Mouse (Mus musculus) adrenal gland, adult 2 months (tissue): ENCODE results near the gene Trex1. TPM values are rescaled to one million over a fixed set of nuclear protein-coding genes. Genes with fewer than 3 reads are reported as not detected.

ENCODE experiments used
- DNase-seq: peaks from one replicate; pipeline ENCODE4 v3.0.0; 2021
- polyA plus RNA-seq: library from polyadenylated mRNA; depleted of rRNA; stranded (reverse); fragments of >200 nt; gene quantifications from 2 replicates; pipeline ENCODE4 v1.2.3, GENCODE M21; 2012; rRNA removed
- total RNA-seq, 2 experiments: library from RNA; stranded (reverse); gene quantifications; 2 replicates each; pipeline ENCODE4 v1.2.3; 2021

Trex1 gene
- total and polyA plus RNA-seq, 3 experiments, result 19.5 to 129 (median 28.2) TPM

- no peak for DNase-seq
Measured at GRCm38 (mm10) chr9:109016973-109017604, 42.4 kb downstream of the Trex1 start.

GRCm38 (mm10) chr9:109015397-109015796 is 44.1 kb downstream of the Trex1 start:
- DNase-seq, result no peak

GRCm38 (mm10) chr9:109010316-109010690 is 49.2 kb downstream of the Trex1 start:
- DNase-seq, result no peak

- DNase-seq, result no peak
Measured at GRCm38 (mm10) chr9:109009636-109010315, 49.8 kb downstream of the Trex1 start.

- no peak for DNase-seq
Measured at GRCm38 (mm10) chr9:109008994-109009635, 50.4 kb downstream of the Trex1 start.

GRCm38 (mm10) chr9:109008081-109008480 is 51.5 kb downstream of the Trex1 start:
- no peak for DNase-seq

Other genes starting within 250 kb of the Trex1 start
- gene Celsr3, start 233.4 kb downstream of the Trex1 start, total RNA-seq, result 1 to 10 TPM; 2.2 to 2.3 TPM
- 4.9 and 7.2 TPM in 2 replicates for gene Celsr3, start 233.4 kb downstream of the Trex1 start, polyA plus RNA-seq
- 10 to 100 TPM; 10.1 to 11.7 TPM for gene Slc26a6, start 206.5 kb downstream of the Trex1 start, total RNA-seq
- gene Slc26a6, start 206.5 kb downstream of the Trex1 start, polyA plus RNA-seq, result 10.1 and 11.2 TPM in 2 replicates
- gene Tmem89, start 145.1 kb downstream of the Trex1 start, total RNA-seq, result under 1 TPM in 1 of 2 experiments, not detected in 1; 0.61 TPM
- 0.15 TPM in 1 of 2 replicates, not detected in the other for gene Tmem89, start 145.1 kb downstream of the Trex1 start, polyA plus RNA-seq
- 100 to 1,000 TPM; 546 to 765 TPM for gene Uqcrc1, start 123.1 kb downstream of the Trex1 start, total RNA-seq
- 797 and 881 TPM in 2 replicates for gene Uqcrc1, start 123.1 kb downstream of the Trex1 start, polyA plus RNA-seq
- 1 to 10 TPM; 3.1 to 3.3 TPM for gene Col7a1, start 106.1 kb downstream of the Trex1 start, total RNA-seq
- 4.6 and 6.6 TPM in 2 replicates for gene Col7a1, start 106.1 kb downstream of the Trex1 start, polyA plus RNA-seq
- under 1 TPM in 1 of 2 experiments, not detected in 1; 0.58 TPM for gene Ucn2, start 73.7 kb downstream of the Trex1 start, total RNA-seq
- 0.47 and 0.50 TPM in 2 replicates for gene Ucn2, start 73.7 kb downstream of the Trex1 start, polyA plus RNA-seq
- gene Pfkfb4, start 68.0 kb downstream of the Trex1 start, total RNA-seq, result 1 to 10 TPM; 5.5 to 8.7 TPM
- gene Pfkfb4, start 68.0 kb downstream of the Trex1 start, polyA plus RNA-seq, result 10.6 and 14.1 TPM in 2 replicates
- gene Shisa5, start 21.2 kb downstream of the Trex1 start, total RNA-seq, result 100 to 1,000 TPM; 143 to 167 TPM
- gene Shisa5, start 21.2 kb downstream of the Trex1 start, polyA plus RNA-seq, result 586 and 732 TPM in 2 replicates
- 10 to 100 TPM; 12.5 to 17.5 TPM for gene Atrip, start 14.4 kb upstream of the Trex1 start, total RNA-seq
- 22.3 and 25.3 TPM in 2 replicates for gene Atrip, start 14.4 kb upstream of the Trex1 start, polyA plus RNA-seq
- 10 to 100 TPM in 1 of 2 experiments, 1 to 10 TPM in 1; 9.2 to 18.9 TPM for gene Ccdc51, start 22.8 kb upstream of the Trex1 start, total RNA-seq
- 11.4 and 12.6 TPM in 2 replicates for gene Ccdc51, start 22.8 kb upstream of the Trex1 start, polyA plus RNA-seq
- 100 to 1,000 TPM; 393 to 485 TPM for gene Tma7, start 22.9 kb upstream of the Trex1 start, total RNA-seq
- gene Tma7, start 22.9 kb upstream of the Trex1 start, polyA plus RNA-seq, result 6.9 and 9.6 TPM in 2 replicates
- 10 to 100 TPM; 75.7 to 82.0 TPM for gene Plxnb1, start 35.7 kb upstream of the Trex1 start, total RNA-seq
- 89.9 and 110 TPM in 2 replicates for gene Plxnb1, start 35.7 kb upstream of the Trex1 start, polyA plus RNA-seq
- not detected for gene Fbxw21, start 102.3 kb upstream of the Trex1 start, total RNA-seq
- gene Fbxw21, start 102.3 kb upstream of the Trex1 start, polyA plus RNA-seq, result not detected in 2 replicates
- gene Fbxw13, start 136.2 kb upstream of the Trex1 start, total RNA-seq, result not detected
- gene Fbxw13, start 136.2 kb upstream of the Trex1 start, polyA plus RNA-seq, result not detected in 2 replicates
- not detected for gene Fbxw20, start 175.0 kb upstream of the Trex1 start, total RNA-seq
- not detected in 2 replicates for gene Fbxw20, start 175.0 kb upstream of the Trex1 start, polyA plus RNA-seq
- not detected for gene Fbxw14, start 227.9 kb upstream of the Trex1 start, total RNA-seq
- gene Fbxw14, start 227.9 kb upstream of the Trex1 start, polyA plus RNA-seq, result not detected in 2 replicates